Mouse (Mus musculus): ENCODE measurements around the gene Tssk4. TPM values are rescaled to one million over a fixed set of nuclear protein-coding genes. Genes with fewer than 3 reads are reported as not detected.

Gene Tssk4
- 1 to 10 TPM; 1.4 to 2.1 TPM for polyA plus RNA-seq (2017; shearing (Covaris generic))

DNA sequence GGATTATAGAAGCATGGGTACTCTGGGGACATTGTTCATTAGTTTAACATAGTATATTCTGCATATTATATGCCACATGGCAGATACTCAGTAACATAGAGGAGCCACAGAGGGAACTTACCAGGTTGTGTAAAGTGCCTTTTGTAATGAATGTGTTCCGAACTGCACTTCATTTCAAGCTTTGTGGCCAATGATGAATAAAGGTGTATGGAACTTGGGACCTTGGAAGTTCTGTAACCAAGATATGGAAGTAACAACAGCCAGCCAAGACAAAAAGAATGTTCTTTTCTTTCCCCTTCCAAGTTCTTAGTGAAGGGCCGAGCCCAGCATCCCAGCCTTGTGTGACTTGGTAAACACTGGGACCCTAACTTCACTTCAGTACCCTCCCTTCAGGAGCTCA, at the start of gene Tssk4:
Gene Tssk4, plus strand, starts transcription at position 301 of the 400 bp plus-strand sequence.

GRCm38 (mm10) chr14:55603271-55603632, 46.7 kb upstream of the Tssk4 start, which contains the start of gene Irf9:
Irf9 (plus strand) TSS chr14:55603571.

GRCm38 (mm10) chr14:55617822-55618221, 32.2 kb upstream of the Tssk4 start, which contains the start of gene Rec8:
Rec8 (plus strand) TSS chr14:55618037.

DNA sequence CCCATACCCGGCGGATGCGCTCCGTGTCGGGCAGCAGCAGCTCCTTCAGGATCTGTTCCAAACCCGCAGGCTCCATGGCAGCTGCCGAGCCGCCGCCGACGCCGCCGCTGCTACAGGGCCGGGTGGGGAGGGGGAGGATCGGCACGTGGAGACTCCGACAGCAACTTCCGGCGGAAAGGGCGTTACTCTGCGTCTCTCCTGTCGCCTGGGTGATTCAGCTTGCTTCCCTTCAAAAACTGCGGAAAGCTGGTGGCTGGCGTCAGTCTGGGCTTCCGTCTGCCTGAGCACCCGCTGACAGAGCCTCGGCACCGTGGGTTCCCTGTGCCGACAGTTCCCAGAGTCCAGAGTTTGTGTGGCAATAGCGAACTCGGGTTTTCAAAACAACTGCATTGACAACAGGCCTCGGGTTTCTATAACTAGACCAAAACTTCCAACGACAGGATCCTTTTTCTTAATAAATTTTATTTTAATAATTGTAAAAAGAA, 14.4 kb upstream of the Tssk4 start, which contains the start of gene Ipo4:
Gene Ipo4, minus strand, starts transcription at position 435 of the 485 bp plus-strand sequence.

DNA sequence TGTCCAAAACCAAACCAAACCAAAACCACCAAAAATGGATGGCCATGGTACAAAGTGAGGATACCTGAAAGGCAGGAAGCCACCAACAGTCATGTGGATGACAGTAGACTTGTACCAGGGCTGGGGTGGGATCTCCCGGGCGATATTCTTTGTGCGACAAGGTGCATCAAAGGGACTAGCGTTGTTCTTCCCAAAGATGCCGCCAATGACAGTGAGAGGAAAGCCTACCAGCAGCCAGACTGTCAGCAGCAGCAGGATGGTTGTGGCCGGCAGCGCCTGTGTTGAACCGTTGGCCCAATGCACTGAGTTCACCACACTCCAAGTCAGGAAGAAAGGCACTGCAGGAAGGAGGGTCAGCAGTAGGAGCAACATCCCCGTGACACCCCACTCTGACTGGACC, 12.2 kb upstream of the Tssk4 start, which contains the start of gene Gm49378:
Gene Gm49378, minus strand, starts transcription at position 101 of the 400 bp plus-strand sequence.

GRCm38 (mm10) chr14:55643060-55643907, 6.7 kb upstream of the Tssk4 start, which contains the start of gene Tm9sf1:
Tm9sf1 (minus strand) TSS chr14:55643806.

GRCm38 (mm10) chr14:55659960-55660573, 10.1 kb downstream of the Tssk4 start, which contains the start of gene Mdp1:
Mdp1 (minus strand) TSS chr14:55660508.

DNA sequence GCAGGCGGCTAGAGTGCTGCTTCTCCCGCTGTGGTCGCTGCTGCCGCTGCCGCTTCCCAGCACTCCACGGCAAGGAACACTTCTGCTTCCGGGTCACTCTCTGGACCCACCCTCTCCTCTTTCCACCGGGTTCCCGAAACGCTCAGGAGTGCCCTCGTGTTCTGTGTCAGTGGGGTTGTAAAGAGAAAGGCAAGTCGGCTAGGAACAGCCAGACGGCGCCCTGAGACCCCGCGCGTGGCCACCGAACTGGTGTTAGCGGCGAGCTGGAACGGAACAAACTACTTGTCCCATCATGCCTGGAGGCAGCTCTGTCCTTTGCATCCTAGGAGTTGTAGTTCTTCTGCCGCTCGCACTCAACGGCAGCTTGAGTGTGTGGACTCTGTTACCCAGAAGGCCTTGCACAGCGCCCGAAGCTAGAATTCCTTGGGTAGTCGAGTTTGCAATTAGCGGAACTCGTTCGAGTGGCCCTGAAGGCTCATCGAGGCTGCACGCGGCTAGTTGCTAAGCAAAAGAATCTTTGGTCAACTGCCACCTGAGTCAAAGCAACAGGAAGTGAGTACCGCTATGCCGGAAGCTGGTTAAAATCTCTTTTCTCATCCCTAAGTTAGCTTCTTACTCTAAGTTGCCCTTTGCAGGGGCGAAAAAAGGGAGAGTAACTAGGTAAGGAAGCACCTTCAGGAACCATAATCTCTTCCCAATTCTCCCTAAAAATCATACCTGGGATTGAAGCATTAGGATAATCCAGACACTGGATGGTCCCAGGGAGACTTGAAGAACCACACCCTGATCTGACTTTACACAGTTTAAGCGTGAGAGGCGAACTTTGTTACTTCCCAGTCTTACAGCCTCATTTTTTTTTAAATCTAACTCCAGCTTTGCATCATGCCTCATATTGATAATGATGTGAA, 22.1 kb downstream of the Tssk4 start, which contains the start of the genes Gmpr2 and Nedd8:
Gene Gmpr2, plus strand, starts transcription at position 109 of the 908 bp plus-strand sequence.
Gene Nedd8, minus strand, starts transcription at position 292 of the 908 bp plus-strand sequence.

GRCm38 (mm10) chr14:55681160-55682117, 31.5 kb downstream of the Tssk4 start, which contains the start of gene Tinf2:
Tinf2 (minus strand) TSS chr14:55681820.

Other genes with a start within 250 kb of the Tssk4 start
- gene Dhrs4, start 171.4 kb upstream of the Tssk4 start, polyA plus RNA-seq (2017; shearing (Covaris generic)), result 10 to 100 TPM; 35.9 to 39.8 TPM
- gene Carmil3, start 159.5 kb upstream of the Tssk4 start, polyA plus RNA-seq (2017; shearing (Covaris generic)), result 1 to 10 TPM in 1 of 2 experiments, under 1 TPM in 1; 0.57 to 3.5 TPM
- 1 to 10 TPM in 1 of 2 experiments, under 1 TPM in 1; 0.18 to 1.1 TPM for gene Cpne6, start 139.7 kb upstream of the Tssk4 start, polyA plus RNA-seq (2017; shearing (Covaris generic))
- gene Nrl, start 125.2 kb upstream of the Tssk4 start, polyA plus RNA-seq (2017; shearing (Covaris generic)), result 1 to 10 TPM in 1 of 2 experiments, under 1 TPM in 1; 0.36 to 1.6 TPM
- 10 to 100 TPM; 21.5 to 51.6 TPM for gene Pck2, start 109.9 kb upstream of the Tssk4 start, polyA plus RNA-seq (2017; shearing (Covaris generic))
- gene Dcaf11, start 90.2 kb upstream of the Tssk4 start, polyA plus RNA-seq (2017; shearing (Covaris generic)), result 100 to 1,000 TPM; 141 to 145 TPM
- 1 to 10 TPM; 4.4 to 6.9 TPM for gene A730061H03Rik, start 89.8 kb upstream of the Tssk4 start, polyA plus RNA-seq (2017; shearing (Covaris generic))
- gene Fitm1, start 74.6 kb upstream of the Tssk4 start, polyA plus RNA-seq (2017; shearing (Covaris generic)), result not detected
- 1,000 to 10,000 TPM; 1,004 to 1,125 TPM for gene Psme1, start 72.1 kb upstream of the Tssk4 start, polyA plus RNA-seq (2017; shearing (Covaris generic))
- 10 to 100 TPM; 32.7 to 34.1 TPM for gene Emc9, start 64.9 kb upstream of the Tssk4 start, polyA plus RNA-seq (2017; shearing (Covaris generic))
- 100 to 1,000 TPM; 686 to 830 TPM for gene Psme2, start 59.1 kb upstream of the Tssk4 start, polyA plus RNA-seq (2017; shearing (Covaris generic))
- gene Rnf31, start 58.5 kb upstream of the Tssk4 start, polyA plus RNA-seq (2017; shearing (Covaris generic)), result 10 to 100 TPM; 61.0 to 75.2 TPM
- gene Irf9, start 46.6 kb upstream of the Tssk4 start, polyA plus RNA-seq (2017; shearing (Covaris generic)), result 100 to 1,000 TPM; 149 to 175 TPM
- gene Rec8, start 32.1 kb upstream of the Tssk4 start, polyA plus RNA-seq (2017; shearing (Covaris generic)), result 10 to 100 TPM in 1 of 2 experiments, 1 to 10 TPM in 1; 2.7 to 16.9 TPM
- 10 to 100 TPM; 50.2 to 65.2 TPM for gene Ipo4, start 14.2 kb upstream of the Tssk4 start, polyA plus RNA-seq (2017; shearing (Covaris generic))
- 1 to 10 TPM; 1.4 to 3.0 TPM for gene Gm49378, start 12.3 kb upstream of the Tssk4 start, polyA plus RNA-seq (2017; shearing (Covaris generic))
- gene Tm9sf1, start 6.4 kb upstream of the Tssk4 start, polyA plus RNA-seq (2017; shearing (Covaris generic)), result 10 to 100 TPM; 73.1 to 82.7 TPM
- 100 to 1,000 TPM in 1 of 2 experiments, 10 to 100 TPM in 1; 97.3 to 101 TPM for gene Mdp1, start 10.3 kb downstream of the Tssk4 start, polyA plus RNA-seq (2017; shearing (Covaris generic))
- gene Gmpr2, start 21.8 kb downstream of the Tssk4 start, polyA plus RNA-seq (2017; shearing (Covaris generic)), result 10 to 100 TPM; 41.6 to 61.3 TPM
- gene Nedd8, start 21.9 kb downstream of the Tssk4 start, polyA plus RNA-seq (2017; shearing (Covaris generic)), result 100 to 1,000 TPM; 358 to 380 TPM
- gene Tinf2, start 31.6 kb downstream of the Tssk4 start, polyA plus RNA-seq (2017; shearing (Covaris generic)), result 10 to 100 TPM; 57.8 to 66.2 TPM
- gene Tgm1, start 63.7 kb downstream of the Tssk4 start, polyA plus RNA-seq (2017; shearing (Covaris generic)), result under 1 TPM; 0.14 to 0.76 TPM
- gene Rabggta, start 72.1 kb downstream of the Tssk4 start, polyA plus RNA-seq (2017; shearing (Covaris generic)), result 10 to 100 TPM; 54.5 to 89.6 TPM
- gene Dhrs1, start 95.5 kb downstream of the Tssk4 start, polyA plus RNA-seq (2017; shearing (Covaris generic)), result 10 to 100 TPM; 21.9 to 45.9 TPM
- gene Nop9, start 95.5 kb downstream of the Tssk4 start, polyA plus RNA-seq (2017; shearing (Covaris generic)), result 10 to 100 TPM; 45.0 to 53.1 TPM
- not detected for gene Cideb, start 108.3 kb downstream of the Tssk4 start, polyA plus RNA-seq (2017; shearing (Covaris generic))
- 1 to 10 TPM in 1 of 2 experiments, under 1 TPM in 1; 0.35 to 1.1 TPM for gene Ltb4r2, start 111.2 kb downstream of the Tssk4 start, polyA plus RNA-seq (2017; shearing (Covaris generic))
- 10 to 100 TPM in 1 of 2 experiments, 1 to 10 TPM in 1; 1.2 to 10.9 TPM for gene Ltb4r1, start 115.8 kb downstream of the Tssk4 start, polyA plus RNA-seq (2017; shearing (Covaris generic))
- under 1 TPM; 0.04 to 0.45 TPM for gene Adcy4, start 133.9 kb downstream of the Tssk4 start, polyA plus RNA-seq (2017; shearing (Covaris generic))
- 10 to 100 TPM; 62.4 to 75.6 TPM for gene Ripk3, start 138.7 kb downstream of the Tssk4 start, polyA plus RNA-seq (2017; shearing (Covaris generic))
- 1 to 10 TPM in 1 of 2 experiments, not detected in 1; 1.6 TPM for gene Nfatc4, start 173.0 kb downstream of the Tssk4 start, polyA plus RNA-seq (2017; shearing (Covaris generic))
- 1 to 10 TPM in 1 of 2 experiments, under 1 TPM in 1; 0.22 to 1.5 TPM for gene Nynrin, start 203.8 kb downstream of the Tssk4 start, polyA plus RNA-seq (2017; shearing (Covaris generic))
- under 1 TPM; 0.33 to 0.48 TPM for gene Cbln3, start 234.2 kb downstream of the Tssk4 start, polyA plus RNA-seq (2017; shearing (Covaris generic))
- 10 to 100 TPM; 67.6 to 78.9 TPM for gene Khnyn, start 234.8 kb downstream of the Tssk4 start, polyA plus RNA-seq (2017; shearing (Covaris generic))

Data from inflammation-experienced regulatory T-cells (primary cell).